Mouse (Mus musculus) heart, adult 2 months (tissue): ENCODE results near the gene Zfp113. TPM values are rescaled to one million over a fixed set of nuclear protein-coding genes. Genes with fewer than 3 reads are reported as not detected.

Experiments used
- DNase-seq, 2 experiments: peaks; one replicate each; pipeline ENCODE4 v3.0.0; 2021
- H3K27ac ChIP-seq: fragments of 200-600 bp; 2 replicates; pipeline ENCODE4 v1.8.1; 2022
- H3K27me3 ChIP-seq: fragments of 200-500 bp; 2 replicates; pipeline ENCODE4 v1.6.1; 2012; ENCODE audit warnings: mild to moderate bottlenecking, low read length, inconsistent platforms, mixed read lengths; ENCODE audit not compliant: control insufficient read depth, insufficient read depth
- H3K36me3 ChIP-seq: fragments of 200-500 bp; 2 replicates; pipeline ENCODE4 v1.6.1; 2012; ENCODE audit warnings: low read length, inconsistent platforms; ENCODE audit not compliant: control insufficient read depth, insufficient read depth
- H3K4me1 ChIP-seq: fragments of 200-500 bp; 2 replicates; pipeline ENCODE4 v1.6.1; 2011; ENCODE audit warnings: low read length; ENCODE audit not compliant: control insufficient read depth, insufficient read depth
- H3K4me3 ChIP-seq: fragments of 200-600 bp; 2 replicates; pipeline ENCODE4 v1.8.1; 2022
- H3K79me2 ChIP-seq: fragments of 200-500 bp; replicated peaks from 2 replicates; pipeline ENCODE4 v1.6.1; 2012; ENCODE audit warnings: mild to moderate bottlenecking, inconsistent platforms, low read length, moderate library complexity, mixed read lengths; ENCODE audit not compliant: control insufficient read depth, insufficient read depth
- H3K9ac ChIP-seq: fragments of 200-500 bp; 2 replicates; pipeline ENCODE4 v1.6.1; 2012; ENCODE audit warnings: low read depth, mild to moderate bottlenecking, control low read depth, inconsistent platforms, low read length, mixed read lengths
- CTCF ChIP-seq: fragments of 200-600 bp; IDR thresholded peaks from 2 replicates; pipeline ENCODE4 v1.8.1; 2022; ENCODE audit warnings: antibody characterized with exemption, mild to moderate bottlenecking, moderate library complexity
- EP300 ChIP-seq: fragments of 200-500 bp; IDR thresholded peaks from 2 replicates; pipeline ENCODE4 v1.6.1; 2011; ENCODE audit warnings: low read depth, low read length, control low read depth; ENCODE audit not compliant: insufficient read depth
- POLR2A ChIP-seq: fragments of 200-500 bp; IDR thresholded peaks from 2 replicates; pipeline ENCODE4 v1.6.1; 2011; ENCODE audit warnings: mild to moderate bottlenecking, low read depth, low read length, control low read depth; ENCODE audit not compliant: insufficient read depth
- WGBS: fragments of 180-500 bp; shearing (Covaris S2); methylation state at CpG from one replicate; pipeline ENCODE4 v1.1.7; 2018; 5-methylcytosine and 5-hydroxymethylcytosine counted together
- intact Hi-C: fragments of 180-260 bp; cut with DNase I; formaldehyde crosslinking; loops from one replicate; pipeline ENCODE4 v1.15.1; 2025
- microRNA-seq, 2 experiments: library from miRNA; unstranded; fragments of <30 nt; microRNA quantifications; one replicate each; pipeline ENCODE4 v1.2.0; 2021
- polyA plus RNA-seq: library from polyadenylated mRNA; depleted of rRNA; stranded (reverse); fragments of >200 nt; gene quantifications from 2 replicates; pipeline ENCODE4 v1.2.3, GENCODE M21; 2012; rRNA removed
- total RNA-seq, 2 experiments: library from RNA; stranded (reverse); gene quantifications; 2 replicates each; pipeline ENCODE4 v1.2.3; 2021

The Zfp113 gene
- total and polyA plus RNA-seq, 3 experiments: 2.1 to 8.8 (median 8.1) TPM

GRCm38 (mm10) chr5:138090271-138090670 is 65.3 kb downstream of the Zfp113 start:
- 63% methylated on average over 3 of the region's 3 CpGs for WGBS
- Histone ChIP-seq H3K27ac (no peak overlapping the region), H3K79me2 (peaks cover 7% of the 10 kb centered on the region), H3K9ac (no peak overlapping the region), H3K4me1 (peaks cover 4% of the 10 kb centered on the region), H3K4me3 (no peak overlapping the region), H3K36me3 (peaks cover 14% of the 10 kb centered on the region), H3K27me3 (no peaks in the 10 kb centered on the region)
- intact Hi-C loops: no loop called here
- DNase-seq: no peak
- TF ChIP-seq EP300 (no peak), POLR2A (no peak), CTCF (peak; percentile 63)

Small RNAs within 50 kb of the gene (microRNA-seq; reads per million reads assigned to microRNA genes)
- gene Mir106b (1,050 to 5,702 reads per million in 2 experiments), gene Mir25 (780 to 1,868 reads per million in 2 experiments), gene Mir93 (11,630 to 14,308 reads per million in 2 experiments)

Other genes starting within 250 kb of the Zfp113 start
- under 1 TPM; 0.13 to 0.18 TPM for gene Cyp3a13, start 234.1 kb downstream of the Zfp113 start, total RNA-seq
- 0.06 TPM in 1 of 2 replicates, not detected in the other for gene Cyp3a13, start 234.1 kb downstream of the Zfp113 start, polyA plus RNA-seq
- gene Gjc3, start 192.6 kb downstream of the Zfp113 start, total RNA-seq: under 1 TPM; 0.18 to 0.29 TPM
- gene Gjc3, start 192.6 kb downstream of the Zfp113 start, polyA plus RNA-seq: 0.43 and 0.67 TPM in 2 replicates
- gene Azgp1, start 174.2 kb downstream of the Zfp113 start, total RNA-seq: not detected
- gene Azgp1, start 174.2 kb downstream of the Zfp113 start, polyA plus RNA-seq: 1.1 TPM in 1 of 2 replicates, not detected in the other
- gene Smok3a, start 134.5 kb downstream of the Zfp113 start, total RNA-seq: not detected
- gene Smok3a, start 134.5 kb downstream of the Zfp113 start, polyA plus RNA-seq: not detected in 2 replicates
- gene Smok3b, start 134.3 kb downstream of the Zfp113 start, total RNA-seq: not detected
- not detected in 2 replicates for gene Smok3b, start 134.3 kb downstream of the Zfp113 start, polyA plus RNA-seq
- gene Smok3c, start 102.5 kb downstream of the Zfp113 start, total RNA-seq: not detected
- not detected in 2 replicates for gene Smok3c, start 102.5 kb downstream of the Zfp113 start, polyA plus RNA-seq
- 10 to 100 TPM; 14.0 to 15.3 TPM for gene Zkscan1, start 70.7 kb downstream of the Zfp113 start, total RNA-seq
- gene Zkscan1, start 70.7 kb downstream of the Zfp113 start, polyA plus RNA-seq: 3.7 and 6.4 TPM in 2 replicates
- 10 to 100 TPM; 10.1 to 11.7 TPM for gene Zscan21, start 38.8 kb downstream of the Zfp113 start, total RNA-seq
- gene Zscan21, start 38.8 kb downstream of the Zfp113 start, polyA plus RNA-seq: 5.9 and 9.4 TPM in 2 replicates
- 100 to 1,000 TPM; 121 to 135 TPM for gene Cops6, start 5.3 kb upstream of the Zfp113 start, total RNA-seq
- gene Cops6, start 5.3 kb upstream of the Zfp113 start, polyA plus RNA-seq: 116 and 149 TPM in 2 replicates
- 1 to 10 TPM; 7.3 to 7.5 TPM for gene Ap4m1, start 16.3 kb upstream of the Zfp113 start, total RNA-seq
- 15.2 and 16.3 TPM in 2 replicates for gene Ap4m1, start 16.3 kb upstream of the Zfp113 start, polyA plus RNA-seq
- gene Mcm7, start 16.7 kb upstream of the Zfp113 start, total RNA-seq: 1 to 10 TPM; 8.8 to 9.6 TPM
- 8.5 and 9.8 TPM in 2 replicates for gene Mcm7, start 16.7 kb upstream of the Zfp113 start, polyA plus RNA-seq
- gene Taf6, start 31.7 kb upstream of the Zfp113 start, total RNA-seq: 10 to 100 TPM; 32.1 to 36.5 TPM
- gene Taf6, start 31.7 kb upstream of the Zfp113 start, polyA plus RNA-seq: 56.7 and 67.5 TPM in 2 replicates
- 1 to 10 TPM; 5.9 to 7.2 TPM for gene Cnpy4, start 31.7 kb upstream of the Zfp113 start, total RNA-seq
- 2.2 and 4.1 TPM in 2 replicates for gene Cnpy4, start 31.7 kb upstream of the Zfp113 start, polyA plus RNA-seq
- gene Mblac1, start 38.6 kb upstream of the Zfp113 start, total RNA-seq: 1 to 10 TPM; 2.3 to 3.5 TPM
- 1.6 and 1.7 TPM in 2 replicates for gene Mblac1, start 38.6 kb upstream of the Zfp113 start, polyA plus RNA-seq
- 1 to 10 TPM in 1 of 2 experiments, under 1 TPM in 1; 0.98 to 1.2 TPM for gene Nxpe5, start 70.2 kb upstream of the Zfp113 start, total RNA-seq
- 0.10 and 0.26 TPM in 2 replicates for gene Nxpe5, start 70.2 kb upstream of the Zfp113 start, polyA plus RNA-seq
- gene Lamtor4, start 99.7 kb upstream of the Zfp113 start, total RNA-seq: 10 to 100 TPM; 45.5 to 54.3 TPM
- gene Lamtor4, start 99.7 kb upstream of the Zfp113 start, polyA plus RNA-seq: 151 and 163 TPM in 2 replicates
- gene BC037034, start 108.3 kb upstream of the Zfp113 start, total RNA-seq: 1 to 10 TPM; 3.7 to 4.0 TPM
- 10.4 and 15.2 TPM in 2 replicates for gene BC037034, start 108.3 kb upstream of the Zfp113 start, polyA plus RNA-seq
- gene Gal3st4, start 117.1 kb upstream of the Zfp113 start, total RNA-seq: under 1 TPM; 0.23 to 0.30 TPM
- 0.29 and 0.70 TPM in 2 replicates for gene Gal3st4, start 117.1 kb upstream of the Zfp113 start, polyA plus RNA-seq
- gene Gm43720, start 124.2 kb upstream of the Zfp113 start, total RNA-seq: not detected
- gene Gm43720, start 124.2 kb upstream of the Zfp113 start, polyA plus RNA-seq: not detected in 2 replicates
- gene Gpc2, start 124.3 kb upstream of the Zfp113 start, total RNA-seq: under 1 TPM; 0.09 to 0.39 TPM
- gene Gpc2, start 124.3 kb upstream of the Zfp113 start, polyA plus RNA-seq: 1.8 and 1.9 TPM in 2 replicates
- gene Stag3, start 124.5 kb upstream of the Zfp113 start, total RNA-seq: not detected
- gene Stag3, start 124.5 kb upstream of the Zfp113 start, polyA plus RNA-seq: 0.29 and 0.98 TPM in 2 replicates
- gene Pvrig, start 186.2 kb upstream of the Zfp113 start, total RNA-seq: under 1 TPM; 0.31 to 0.41 TPM
- 0.14 and 0.15 TPM in 2 replicates for gene Pvrig, start 186.2 kb upstream of the Zfp113 start, polyA plus RNA-seq